Mouse (Mus musculus) c-Kit-negative CD71-positive TER-119-positive erythroid progenitor cells, embryonic 14.5 days (primary cell): ENCODE data around the gene Larp1.
"Not testable (repeated sequence)": the region's sequence is repeated elsewhere in the genome, so short reads cannot be mapped to it uniquely, and the experiment has no call there.

Experiments
- DNase-seq: peaks from one replicate; pipeline ENCODE4 v3.0.0-alpha.2; 2013; ENCODE audit warnings: low read depth, low spot score

Larp1 gene

DNA sequence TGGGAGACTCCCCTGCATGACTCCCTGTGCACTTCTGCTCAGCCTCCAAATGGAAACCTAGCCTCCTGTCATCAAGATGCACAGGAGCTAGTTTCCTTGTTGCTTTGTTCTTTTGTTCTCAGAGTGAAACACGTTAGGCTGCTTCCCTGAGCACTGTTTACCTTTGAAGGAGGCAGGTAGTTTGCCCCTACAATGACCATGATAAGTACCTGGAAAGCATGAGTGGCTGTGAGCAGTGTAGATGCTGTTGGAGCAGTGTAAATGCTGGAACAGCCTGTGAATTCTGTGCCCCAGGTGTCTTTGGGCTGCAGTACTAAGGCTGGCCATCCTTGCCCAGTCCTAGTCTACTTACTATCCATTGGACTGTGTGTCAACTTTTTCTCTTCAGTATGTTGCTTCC, 18.0 kb downstream of the Larp1 start:
- no peak for DNase-seq

DNA sequence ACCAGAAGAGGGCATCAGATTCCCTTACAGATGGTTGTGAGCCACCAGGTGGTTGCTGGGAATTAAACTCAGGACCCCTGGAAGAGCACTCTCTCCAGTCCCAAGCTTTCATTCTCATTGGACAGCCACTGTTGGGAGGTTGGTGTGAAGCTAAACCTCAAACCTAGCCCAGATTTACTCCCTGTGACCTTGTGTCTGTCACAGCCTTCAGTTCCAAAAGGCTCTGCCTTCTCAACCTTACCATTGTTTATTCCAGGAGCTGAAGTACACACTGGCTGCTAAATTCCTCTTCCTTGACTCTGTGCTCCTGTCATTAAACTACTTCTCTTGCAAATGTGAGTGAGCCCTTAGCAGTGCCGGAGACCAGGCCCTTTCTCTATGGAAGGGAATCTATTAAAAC, 20.1 kb downstream of the Larp1 start:
- DNase-seq: no peak

GRCm38 (mm10) chr11:58029869-58030268, 21.0 kb downstream of the Larp1 start:
- no peak for DNase-seq

GRCm38 (mm10) chr11:58031176-58031575, 22.3 kb downstream of the Larp1 start:
- DNase-seq: no peak

- DNase-seq: no peak
Observed at GRCm38 (mm10) chr11:58033635-58034034, 24.8 kb downstream of the Larp1 start.

- DNase-seq: no peak
Observed at GRCm38 (mm10) chr11:58039027-58039426, 30.2 kb downstream of the Larp1 start.

DNA sequence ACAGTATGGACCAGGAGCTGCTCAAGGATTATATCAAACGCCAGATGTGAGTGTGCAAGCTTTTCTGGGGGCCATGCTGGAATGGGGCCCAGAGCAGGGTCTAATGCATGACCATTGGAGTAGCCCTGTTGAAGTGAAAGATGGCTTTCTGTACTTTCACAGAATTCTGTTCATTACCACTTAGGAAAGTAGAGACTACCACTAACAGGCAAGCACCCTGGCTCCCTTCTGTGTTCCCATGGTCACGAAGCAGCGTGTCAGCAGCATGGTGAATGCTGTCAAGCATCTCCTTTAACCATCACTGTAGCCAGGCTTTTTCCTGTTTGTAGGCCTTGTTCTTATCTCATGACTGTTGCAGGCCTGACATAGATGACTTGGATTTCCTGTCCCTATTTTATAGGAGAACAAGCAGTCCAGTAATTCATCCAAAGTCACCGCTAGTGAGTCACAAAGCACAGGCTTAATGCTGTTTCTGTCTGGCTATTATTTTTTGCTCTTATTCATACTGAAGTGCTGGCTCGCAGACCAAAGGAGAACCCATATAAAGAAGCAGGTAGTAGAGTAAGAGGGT, 34.1 kb downstream of the Larp1 start:
- DNase-seq: no peak

DNA sequence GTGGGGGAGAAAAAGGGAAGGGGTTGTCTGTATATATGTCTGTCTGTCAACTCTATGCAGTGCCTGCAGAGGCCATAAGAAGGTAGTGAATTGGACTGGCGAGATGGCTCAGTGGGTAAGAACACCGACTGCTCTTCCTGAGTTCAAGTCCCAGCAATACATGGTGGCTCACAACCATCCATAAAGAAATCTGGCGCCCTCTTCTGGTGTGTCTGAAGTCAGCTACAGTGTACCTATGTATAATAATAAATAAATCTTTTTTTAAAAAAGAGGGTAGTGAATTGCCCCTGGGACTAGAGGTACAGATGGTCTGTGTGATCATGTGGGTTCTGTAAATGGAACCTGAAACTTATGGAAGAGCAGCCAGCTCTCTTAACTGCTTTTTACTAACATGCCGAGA, 37.6 kb downstream of the Larp1 start:
- no peak for DNase-seq

DNA sequence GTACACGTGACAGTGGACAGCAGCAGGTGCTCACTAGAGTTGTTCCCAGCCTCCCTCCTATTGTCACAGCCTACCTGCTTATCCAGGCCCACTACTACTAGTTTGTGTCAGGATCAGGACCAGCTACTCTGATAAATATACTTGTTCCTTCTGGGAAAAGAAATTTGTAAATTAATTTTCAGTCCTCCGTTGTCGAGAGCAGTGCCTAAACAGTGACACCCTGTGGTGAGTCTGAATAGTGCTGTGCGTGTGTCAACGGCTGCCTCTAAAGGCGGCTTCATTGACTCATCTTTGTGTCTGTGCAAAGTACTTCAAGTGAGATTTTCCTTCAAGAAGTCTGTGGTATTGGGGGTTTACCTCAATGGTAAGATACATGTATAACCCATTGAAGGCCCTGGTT, 48.6 kb downstream of the Larp1 start:
- DNase-seq: no peak

GRCm38 (mm10) chr11:58059752-58060151, 50.9 kb downstream of the Larp1 start:
- not testable (repeated sequence) for DNase-seq

- DNase-seq: not testable (repeated sequence)
Observed at GRCm38 (mm10) chr11:58061218-58061617, 52.4 kb downstream of the Larp1 start.

- no peak for DNase-seq
Observed at GRCm38 (mm10) chr11:58062586-58062985, 53.7 kb downstream of the Larp1 start.

DNA sequence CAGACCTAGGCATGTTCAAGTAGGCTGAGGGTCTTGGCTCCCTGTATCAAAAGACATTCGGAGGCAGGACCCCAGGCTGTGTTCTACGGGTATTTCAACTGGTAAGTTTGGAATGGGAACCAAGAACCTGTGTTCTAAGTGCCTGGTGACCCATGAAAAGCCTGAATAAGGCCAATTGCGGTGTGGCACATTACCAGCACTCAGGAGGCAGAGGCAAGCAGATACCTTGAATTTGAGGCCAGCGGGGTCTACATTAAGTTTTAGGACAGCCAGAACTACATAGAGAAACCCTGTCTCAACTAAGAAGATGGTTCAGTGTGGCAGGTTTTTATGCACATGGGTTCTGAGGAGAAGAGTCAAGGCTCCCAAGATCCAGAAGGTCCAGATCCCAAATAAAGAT, 56.2 kb downstream of the Larp1 start:
- no peak for DNase-seq

DNA sequence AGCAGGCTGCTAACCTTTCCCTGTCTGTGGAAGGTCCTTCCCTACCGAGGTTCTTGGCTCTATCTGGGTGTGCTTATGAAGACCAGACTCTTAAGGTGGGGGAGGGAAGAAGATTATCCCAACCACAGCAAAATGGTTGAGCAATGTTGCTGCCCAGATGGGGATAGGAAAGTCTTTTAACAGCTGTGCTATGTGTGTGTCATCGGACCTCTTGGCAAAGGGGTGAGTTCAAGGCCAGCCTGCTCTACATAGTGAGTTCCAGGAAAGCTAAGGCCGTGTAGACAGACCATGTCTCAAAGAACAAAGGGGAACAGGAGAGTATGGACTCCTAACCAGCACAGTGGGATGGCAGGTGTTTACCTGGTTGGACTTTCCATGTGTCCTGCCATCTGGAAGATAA, 64.1 kb downstream of the Larp1 start:
- no peak for DNase-seq

- DNase-seq: no peak
Observed at GRCm38 (mm10) chr11:58077270-58077669, 68.4 kb downstream of the Larp1 start.

DNA sequence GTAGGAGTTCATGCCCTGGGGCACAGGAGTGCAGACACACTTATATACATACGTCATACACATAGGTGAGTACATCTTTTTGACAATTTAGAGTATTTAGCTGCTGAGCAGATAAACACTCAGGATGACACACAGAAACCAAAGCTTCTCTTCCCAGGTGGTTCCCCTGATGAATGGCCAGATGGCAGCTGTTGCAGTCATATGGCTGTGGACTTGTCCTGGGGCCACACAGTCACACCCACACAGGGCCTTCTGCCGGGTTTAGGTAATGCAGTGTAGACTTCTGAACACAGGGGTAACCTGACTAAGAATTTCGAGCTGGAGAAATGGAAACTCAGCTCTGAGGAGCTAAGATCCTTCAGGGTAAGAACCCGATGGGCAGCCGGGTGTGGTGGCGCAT, 72.9 kb downstream of the Larp1 start:
- DNase-seq: no peak

- DNase-seq: no peak
Observed at GRCm38 (mm10) chr11:58092541-58092940, 83.7 kb downstream of the Larp1 start.

GRCm38 (mm10) chr11:58093021-58093528, 84.2 kb downstream of the Larp1 start, which contains the start of gene Gm12248:
TSS of gene Gm12248 (minus strand) at chr11:58093134.
- no peak for DNase-seq

GRCm38 (mm10) chr11:58094766-58095165, 85.9 kb downstream of the Larp1 start:
- no peak for DNase-seq

- DNase-seq: no peak
Observed at GRCm38 (mm10) chr11:58095561-58095960, 86.7 kb downstream of the Larp1 start.

- no peak for DNase-seq
Observed at GRCm38 (mm10) chr11:58096160-58096559, 87.3 kb downstream of the Larp1 start.

- no peak for DNase-seq
Observed at GRCm38 (mm10) chr11:58096821-58097620, 88.2 kb downstream of the Larp1 start.
